8 mouse cellular contexts compared by ENCODE assay signal in the genomic region with DNA sequence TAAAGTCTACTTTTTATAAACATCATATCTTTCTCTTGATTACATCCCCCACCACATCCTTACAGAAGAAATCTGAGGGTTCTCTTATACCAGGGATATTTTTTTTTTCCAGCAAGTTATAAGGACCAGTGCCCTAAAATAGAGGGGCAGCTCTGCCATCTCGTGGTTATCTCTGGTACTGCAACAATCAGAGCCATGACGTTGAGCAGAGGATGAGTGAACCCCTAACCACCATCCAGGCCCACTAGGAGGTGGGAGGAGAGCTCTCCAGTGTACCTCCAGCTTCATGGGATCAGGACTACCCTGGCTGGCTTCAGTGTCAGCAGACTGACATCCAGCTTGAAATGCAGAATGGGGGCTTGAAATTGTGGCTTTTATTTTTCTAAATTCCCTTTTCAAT.
DNase-seq lines count a peak whose midpoint lies in the region; ATAC-seq and TF ChIP-seq lines count a peak whose summit lies in the region.

No protein-coding gene starts in this region.

- H3K4me3 ChIP-seq in thymus, adult 2 months (ENCODE audit: control insufficient read depth, insufficient read depth, low read length) = no peak overlapping the region
- H3K4me3 ChIP-seq in forebrain, embryonic 14.5 days (ENCODE audit: low read depth, low read length) = no peak overlapping the region
- no peak overlapping the region for H3K4me3 ChIP-seq in lung, embryonic 14.5 days (ENCODE audit: low read depth, low read length)

- ATAC-seq in forebrain, embryonic 14.5 days = peak; percentile 55; the same call in 1 of the 2 replicates
- no peak for ATAC-seq in lung, embryonic 14.5 days (ENCODE audit: insufficient read depth)
- ATAC-seq in erythroid progenitor cell, adult 5-6 weeks (replicated peaks; ENCODE audit: low FRiP score, poor library complexity, severe bottlenecking) = no peak

- H3K27me3 ChIP-seq in thymus, adult 2 months (ENCODE audit: control insufficient read depth, insufficient read depth, low read length) = no peaks in the 10 kb centered on the region
- H3K27me3 ChIP-seq in forebrain, embryonic 14.5 days (replicated peaks; ENCODE audit: control insufficient read depth, insufficient read depth, low read length) = no peaks in the 10 kb centered on the region
- H3K27me3 ChIP-seq in lung, embryonic 14.5 days (ENCODE audit: insufficient read depth, low read length) = no peaks in the 10 kb centered on the region

- no peaks in the 10 kb centered on the region for H3K4me1 ChIP-seq in thymus, adult 2 months (replicated peaks; ENCODE audit: control insufficient read depth, insufficient read depth, low read length)
- H3K4me1 ChIP-seq in forebrain, embryonic 14.5 days (ENCODE audit: control insufficient read depth, insufficient read depth, low read length) = no peaks in the 10 kb centered on the region
- no peaks in the 10 kb centered on the region for H3K4me1 ChIP-seq in lung, embryonic 14.5 days (ENCODE audit: insufficient read depth)

- no peak overlapping the region for H3K27ac ChIP-seq in thymus, adult 2 months (ENCODE audit: control insufficient read depth, insufficient read depth, low read length)
- no peak overlapping the region for H3K27ac ChIP-seq in forebrain, embryonic 14.5 days (ENCODE audit: low read depth, low read length)
- H3K27ac ChIP-seq in lung, embryonic 14.5 days (ENCODE audit: low read depth) = no peak overlapping the region

- TF ChIP-seq CTCF in thymus, adult 2 months (IDR thresholded peaks at IDR 0.05; ENCODE audit: borderline replicate concordance, control insufficient read depth, extremely low read depth, insufficient read depth, low read length, poor library complexity) = peak; percentile 24; the same call in 1 of the 2 replicates
- TF ChIP-seq CTCF in lung, embryonic 14.5 days (IDR thresholded peaks at IDR 0.05; ENCODE audit: low read depth) = peak; percentile 81

- TF ChIP-seq POLR2A in thymus, adult 2 months (IDR thresholded peaks at IDR 0.05; ENCODE audit: control insufficient read depth, extremely low read depth, insufficient read depth, low read length, poor library complexity) = no peak

- no peaks in the 10 kb centered on the region for H3K9me3 ChIP-seq in forebrain, embryonic 14.5 days (replicated peaks; ENCODE audit: control insufficient read depth, low read length)
- H3K9me3 ChIP-seq in lung, embryonic 14.5 days (ENCODE audit: low read depth, low read length) = no peaks in the 10 kb centered on the region

- no peaks in the 10 kb centered on the region for H3K36me3 ChIP-seq in thymus, adult 2 months (ENCODE audit: control insufficient read depth, insufficient read depth, low read length)
- H3K36me3 ChIP-seq in forebrain, embryonic 14.5 days (ENCODE audit: control insufficient read depth, insufficient read depth, low read length) = no peaks in the 10 kb centered on the region
- no peaks in the 10 kb centered on the region for H3K36me3 ChIP-seq in lung, embryonic 14.5 days (ENCODE audit: insufficient read depth)

- H3K4me2 ChIP-seq in forebrain, embryonic 14.5 days (ENCODE audit: low read length) = no peak overlapping the region
- no peak overlapping the region for H3K4me2 ChIP-seq in lung, embryonic 14.5 days

- 5% methylated on average over 2 of the region's 2 CpGs for WGBS in thymus, adult 2 months
- WGBS in forebrain, embryonic 14.5 days = 0% methylated on average over 2 of the region's 2 CpGs
- WGBS in lung, embryonic 14.5 days = 0% methylated on average over 2 of the region's 2 CpGs

- peak; percentile 9 for DNase-seq in thymus, adult 2 months
- no peak for DNase-seq in thymus, adult 18-20 months
- peak; percentile 1 for DNase-seq in c-Kit-positive CD71-positive TER-119-positive erythroid progenitor cells, embryonic 14.5 days (ENCODE audit: low spot score)
- DNase-seq in forebrain, embryonic 14.5 days (ENCODE audit: low spot score) = peak; percentile 82
- peak; percentile 36 to 76 for DNase-seq in kidney, postnatal 36 days
- DNase-seq in lung, embryonic 14.5 days = peak; percentile 78
- peak; percentile 41 for DNase-seq in retina, postnatal 7 days (ENCODE audit: low read depth, low spot score)

- no peak overlapping the region for H3K9ac ChIP-seq in forebrain, embryonic 14.5 days (ENCODE audit: low read length)
- H3K9ac ChIP-seq in lung, embryonic 14.5 days = no peak overlapping the region

Comparison
In these comparisons a context has a peak if more than half of its experiments do, and no peak if none do; other contexts are left out.
1. DNase-seq: peak in thymus, adult 2 months (single experiment), c-Kit-positive CD71-positive TER-119-positive erythroid progenitor cells, embryonic 14.5 days (single experiment), forebrain, embryonic 14.5 days (single experiment), kidney, postnatal 36 days (2 of 2), lung, embryonic 14.5 days (single experiment) and retina, postnatal 7 days (single experiment); none in thymus, adult 18-20 months (0 of 2).